Mouse (Mus musculus) effector memory CD4-positive, alpha-beta T cell, adult 5 months (primary cell): ENCODE measurements around the gene Lhfpl2. TPM values are rescaled to one million over a fixed set of nuclear protein-coding genes. Genes with fewer than 3 reads are reported as not detected.

Experiments used
- polyA plus RNA-seq: library from polyadenylated mRNA; unstranded; fragments of 100-300 nt; shearing (Covaris generic); gene quantifications from one replicate; pipeline ENCODE4 v1.2.1, GENCODE M21; 2017

Gene Lhfpl2
- polyA plus RNA-seq = not detected

GRCm38 (mm10) chr13:94057563-94058560 is at the start of gene Lhfpl2:
TSS of gene Lhfpl2 (plus strand) at chr13:94057796.

Other genes starting within 250 kb of the Lhfpl2 start
- gene Scamp1, start 228.1 kb downstream of the Lhfpl2 start, polyA plus RNA-seq = 1.3 TPM